Mouse (Mus musculus): Measurements from ENCODE around the gene Hjurp. TPM values are rescaled to one million over a fixed set of nuclear protein-coding genes. Genes with fewer than 3 reads are reported as not detected.
A peak's percentile ranks its signal among the peaks of the same experiment; 100 is the strongest.

The Hjurp gene
- 56.1 and 61.2 TPM in 2 replicates for polyA plus RNA-seq (2012; rRNA removed)

DNA sequence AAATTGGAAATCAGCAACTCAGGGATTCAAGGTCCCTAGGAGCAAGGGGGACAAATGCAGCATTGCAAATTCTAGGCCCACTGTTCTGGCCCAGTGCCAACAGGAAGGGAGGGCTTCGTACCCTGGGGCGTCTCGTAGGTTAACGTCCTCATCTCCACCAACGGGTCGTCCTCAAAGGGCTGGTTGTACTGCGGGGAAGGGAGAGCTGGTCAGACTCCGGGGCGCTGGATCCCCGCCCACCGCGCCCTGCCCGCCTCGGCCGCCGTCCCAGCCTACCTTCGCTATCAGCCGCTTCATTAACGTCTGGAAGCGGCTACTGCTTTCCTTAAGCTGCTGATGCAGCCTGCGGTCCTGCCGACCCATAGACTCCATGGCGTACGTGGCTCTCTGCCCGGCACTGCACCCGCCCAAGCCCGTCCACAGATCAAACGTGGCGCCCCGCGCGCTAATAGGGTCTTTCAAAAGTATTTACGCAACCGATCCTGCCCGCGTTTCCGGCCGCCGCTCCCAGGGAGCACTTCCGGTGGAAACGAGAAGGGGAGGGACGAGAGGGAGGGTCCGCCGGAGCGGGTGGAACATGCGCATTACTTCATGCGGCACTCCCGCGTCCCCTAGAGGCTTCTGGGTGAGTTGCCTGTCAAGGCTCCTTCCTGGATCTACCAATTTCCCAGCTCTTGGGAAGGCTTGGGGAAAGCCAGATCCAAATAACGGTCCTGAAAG, at the start of gene Hjurp, which contains the start of gene Trpm8:
Gene Hjurp (minus strand): TSS at position 536 of the 720 bp plus-strand sequence.
Gene Trpm8 (plus strand): TSS at position 564 of the 720 bp plus-strand sequence.
- peak; percentile 100 for DNase-seq (ENCODE audit: extremely low spot score in 1 of 2, low spot score in 1 of 2)

- no peak for DNase-seq (ENCODE audit: extremely low spot score in 1 of 2, low spot score in 1 of 2)
These were observed 45.7 kb upstream of the Hjurp start for GRCm38 (mm10) chr1:88323101-88323500.

- no peak for DNase-seq (ENCODE audit: extremely low spot score in 1 of 2, low spot score in 1 of 2)
These were observed 44.7 kb upstream of the Hjurp start for GRCm38 (mm10) chr1:88322146-88322545.

GRCm38 (mm10) chr1:88320821-88321395, 43.5 kb upstream of the Hjurp start:
- DNase-seq (ENCODE audit: extremely low spot score in 1 of 2, low spot score in 1 of 2): peak in 1 of 2 experiments; percentile 32

DNA sequence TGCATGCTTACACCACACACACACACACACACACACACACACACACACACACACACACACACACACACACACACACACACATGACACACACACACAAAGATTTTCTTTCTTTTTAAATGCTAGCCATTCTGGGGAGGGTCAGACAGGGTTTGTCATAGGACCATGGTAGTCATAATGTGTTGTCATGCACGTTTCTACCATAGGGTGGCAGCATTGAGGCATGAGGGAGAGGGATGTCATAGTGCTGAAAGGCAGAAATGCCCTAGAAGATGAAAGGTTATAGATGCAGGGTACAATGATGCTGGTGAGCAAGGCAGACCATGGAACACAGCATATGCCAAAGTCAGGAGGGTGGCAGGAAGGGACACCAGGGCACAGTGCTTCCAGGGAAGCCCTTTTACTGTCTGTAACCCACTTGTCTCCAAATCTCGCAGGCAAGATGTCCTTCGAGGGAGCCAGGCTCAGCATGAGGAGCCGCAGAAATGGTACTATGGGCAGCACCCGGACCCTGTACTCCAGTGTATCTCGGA, 41.2 kb upstream of the Hjurp start:
- peak in 1 of 2 experiments; percentile 82 for DNase-seq (ENCODE audit: extremely low spot score in 1 of 2, low spot score in 1 of 2)

- no peak for DNase-seq (ENCODE audit: extremely low spot score in 1 of 2, low spot score in 1 of 2)
These were observed 39.8 kb upstream of the Hjurp start for GRCm38 (mm10) chr1:88317279-88317678.

- no peak for DNase-seq (ENCODE audit: extremely low spot score in 1 of 2, low spot score in 1 of 2)
These were observed 32.9 kb upstream of the Hjurp start for GRCm38 (mm10) chr1:88310349-88310748.

DNA sequence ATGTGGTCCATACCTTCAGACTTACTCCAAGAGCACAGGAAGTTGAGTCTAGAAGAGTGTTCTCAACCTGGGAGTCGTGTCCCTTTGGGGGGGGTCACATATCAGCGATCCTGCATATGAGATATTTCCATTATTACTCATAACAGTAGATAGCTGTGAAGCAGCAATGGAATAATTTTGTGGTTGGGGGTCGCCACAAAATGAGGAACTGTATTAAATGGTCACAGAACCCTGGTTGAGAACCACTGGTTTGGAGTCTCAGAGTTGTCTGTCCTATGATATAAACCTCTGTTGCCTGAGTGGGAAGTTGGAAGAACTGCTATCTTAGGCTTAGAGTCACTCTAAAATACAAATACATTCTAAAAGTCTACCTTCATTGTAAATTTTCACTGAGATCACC, 32.5 kb upstream of the Hjurp start:
- DNase-seq (ENCODE audit: extremely low spot score in 1 of 2, low spot score in 1 of 2): no peak

- DNase-seq (ENCODE audit: extremely low spot score in 1 of 2, low spot score in 1 of 2): no peak
These were observed 31.6 kb upstream of the Hjurp start for GRCm38 (mm10) chr1:88309020-88309419.

DNA sequence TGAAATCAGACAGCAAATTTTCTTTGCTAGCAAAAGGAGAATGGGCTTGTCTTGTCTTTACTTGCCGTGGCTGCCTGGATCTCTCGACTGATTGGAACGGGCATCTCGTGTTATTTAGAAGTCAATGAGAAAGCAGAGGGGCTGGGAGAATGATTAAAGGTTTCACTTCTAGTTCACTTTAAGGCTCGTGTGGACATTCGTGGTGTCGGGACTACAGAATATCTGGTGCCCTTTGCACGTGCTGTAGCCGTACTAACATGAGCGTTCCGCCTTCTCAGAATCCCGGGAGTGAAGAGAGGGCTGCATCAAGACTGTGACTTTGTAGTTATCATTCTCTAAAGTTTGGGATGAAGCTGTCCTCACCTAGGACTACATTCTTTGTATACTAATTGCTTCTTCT, 29.7 kb upstream of the Hjurp start:
- no peak for DNase-seq (ENCODE audit: extremely low spot score in 1 of 2, low spot score in 1 of 2)

DNA sequence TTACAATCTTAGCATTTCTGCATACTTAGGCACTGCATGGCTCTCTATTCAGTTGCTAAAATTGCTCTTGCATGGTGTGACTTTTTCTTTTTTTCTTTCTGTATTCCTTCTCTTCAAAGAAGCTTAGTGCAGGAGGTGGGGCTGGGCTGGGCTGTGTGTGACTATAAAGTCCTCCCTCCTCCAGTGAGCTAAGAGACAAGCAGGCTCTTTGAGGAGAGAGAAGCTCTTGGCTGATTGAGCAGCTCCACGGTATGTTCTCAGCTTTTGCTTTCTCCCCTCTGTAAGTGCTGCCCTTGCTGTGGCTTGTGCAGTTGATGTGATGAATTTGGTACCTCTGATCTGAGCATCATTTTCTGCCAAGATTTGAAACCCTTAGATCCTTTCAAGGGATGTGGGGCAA, 29.1 kb upstream of the Hjurp start:
- no peak for DNase-seq (ENCODE audit: extremely low spot score in 1 of 2, low spot score in 1 of 2)

DNA sequence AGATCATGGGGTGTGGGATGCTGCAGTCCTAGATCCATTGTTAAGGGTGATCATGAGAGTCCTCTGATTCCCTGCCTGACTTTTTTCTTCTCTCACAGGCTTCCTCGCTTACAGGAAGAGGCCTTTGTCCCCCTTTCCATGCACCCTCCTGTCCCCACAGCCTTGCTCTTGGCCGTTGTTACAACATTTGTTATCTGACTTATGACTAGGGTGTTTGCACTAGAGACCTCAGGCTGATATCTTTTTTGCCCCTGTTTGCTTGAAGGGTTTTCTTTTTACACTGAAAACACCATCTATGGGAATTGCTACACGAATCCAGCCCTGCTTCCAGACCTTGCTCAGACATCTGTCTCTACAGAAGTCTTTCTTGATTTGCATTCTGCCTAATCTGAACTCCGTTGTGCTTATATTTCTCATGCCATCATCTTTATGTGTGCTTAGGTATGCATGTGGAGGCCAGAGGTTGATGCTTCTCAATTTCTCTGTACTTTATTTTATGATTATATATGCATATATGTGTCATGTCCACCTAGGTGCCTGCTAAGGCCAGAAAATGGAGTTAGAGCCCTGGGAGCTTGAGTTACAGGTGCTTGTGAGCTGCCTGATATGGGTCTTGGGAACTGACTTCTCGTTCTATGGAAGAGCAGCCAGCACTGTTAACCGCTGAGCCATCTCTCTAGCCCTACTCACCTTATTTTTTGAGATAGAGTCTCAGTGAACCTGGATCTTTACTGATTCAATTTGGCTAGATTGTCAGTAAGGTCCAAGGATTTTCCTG, 27.8 kb upstream of the Hjurp start:
- DNase-seq (ENCODE audit: extremely low spot score in 1 of 2, low spot score in 1 of 2): no peak

DNA sequence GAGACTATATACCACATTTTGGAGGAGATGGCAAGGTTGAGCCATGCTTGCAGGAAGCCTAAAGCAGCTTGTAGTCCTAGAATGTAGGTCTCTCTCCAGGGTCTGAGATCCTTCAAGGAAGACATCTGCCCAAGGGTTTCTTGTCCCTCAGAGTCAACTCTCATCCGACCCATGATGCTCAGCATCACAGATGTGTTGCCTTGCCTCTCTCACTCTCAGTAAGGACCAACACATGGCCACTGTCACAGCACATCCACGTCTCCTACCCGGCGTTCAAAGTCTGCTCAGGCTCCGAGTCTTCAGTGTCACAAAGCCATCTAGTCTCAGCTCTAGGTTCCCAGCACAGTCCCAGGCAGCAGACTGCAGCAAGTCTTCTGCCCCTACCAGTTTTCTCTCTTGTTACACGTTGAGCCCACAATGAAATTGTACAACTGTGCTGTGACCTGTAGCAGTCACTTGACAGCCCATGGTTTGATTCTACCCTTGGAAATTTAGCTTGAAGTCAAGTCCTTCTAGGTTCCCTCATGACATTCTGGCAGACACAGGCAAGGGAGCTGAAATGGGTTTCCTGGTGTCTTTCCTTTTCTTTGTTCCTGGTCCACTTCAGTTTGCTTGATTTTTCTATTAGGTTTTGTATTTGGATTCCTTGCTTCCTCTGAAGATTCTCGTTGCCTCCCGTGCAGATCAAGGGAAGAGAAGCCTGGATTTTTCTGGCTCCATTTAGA, 27.0 kb upstream of the Hjurp start:
- no peak for DNase-seq (ENCODE audit: extremely low spot score in 1 of 2, low spot score in 1 of 2)

DNA sequence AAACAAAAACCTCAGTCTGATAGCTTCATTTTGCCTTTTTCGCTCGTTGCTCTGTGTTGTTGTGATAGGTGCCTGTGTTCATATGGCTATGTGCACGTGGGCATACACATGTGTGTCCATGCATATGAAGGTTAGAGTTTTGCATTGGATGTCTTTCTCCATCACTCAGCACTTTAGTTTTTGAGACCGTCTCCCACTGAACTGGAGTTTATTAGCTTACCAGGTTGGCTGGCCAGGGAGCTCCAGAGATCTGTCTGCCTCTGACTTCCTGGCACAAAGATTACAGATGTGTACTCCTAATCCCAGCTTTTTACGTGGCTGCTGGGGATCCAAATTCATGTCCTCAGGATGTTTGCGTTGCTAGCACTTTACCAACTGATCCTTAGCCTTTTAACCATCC, 26.3 kb upstream of the Hjurp start:
- DNase-seq (ENCODE audit: extremely low spot score in 1 of 2, low spot score in 1 of 2): no peak

GRCm38 (mm10) chr1:88302057-88302740, 24.8 kb upstream of the Hjurp start:
- DNase-seq (ENCODE audit: extremely low spot score in 1 of 2, low spot score in 1 of 2): no peak

GRCm38 (mm10) chr1:88301121-88302014, 23.9 kb upstream of the Hjurp start:
- no peak for DNase-seq (ENCODE audit: extremely low spot score in 1 of 2, low spot score in 1 of 2)

GRCm38 (mm10) chr1:88300301-88301050, 23.0 kb upstream of the Hjurp start:
- DNase-seq (ENCODE audit: extremely low spot score in 1 of 2, low spot score in 1 of 2): no peak

GRCm38 (mm10) chr1:88299529-88299945, 22.1 kb upstream of the Hjurp start:
- DNase-seq (ENCODE audit: extremely low spot score in 1 of 2, low spot score in 1 of 2): no peak
